Mouse (Mus musculus): Measurements from ENCODE around the gene Rbbp8nl.

- TF ChIP-seq CTCF (conservative IDR thresholded peaks at IDR 0.05; ENCODE audit: low read length): no peak
- no peak for TF ChIP-seq POU5F1 (IDR thresholded peaks at IDR 0.05; ENCODE audit: borderline replicate concordance, low read length)
- TF ChIP-seq NANOG (IDR thresholded peaks at IDR 0.05; ENCODE audit: borderline replicate concordance, low read length): no peak
Measured at GRCm38 (mm10) chr2:180304554-180304953, 14.9 kb upstream of the Rbbp8nl start.

Measured in E14TG2a.4 (cell line).